Mouse (Mus musculus): ENCODE data around the gene Dck. TPM values are rescaled to one million over a fixed set of nuclear protein-coding genes. Genes with fewer than 3 reads are reported as not detected.
A peak's percentile ranks its signal among the peaks of the same experiment; 100 is the strongest.

The Dck gene
- polyA plus RNA-seq, 1 experiment from 2014 or later = 43.6 TPM

GRCm38 (mm10) chr5:88768201-88768600, 3.4 kb downstream of the Dck start:
- ATAC-seq = no peak
- Histone ChIP-seq H3K9me3 (replicated peaks; ENCODE audit: control insufficient read depth, low read length, poor library complexity, severe bottlenecking) (no peaks in the 10 kb centered on the region), H3K4me1 (ENCODE audit: control insufficient read depth, insufficient read depth, low read length) (peaks cover 22% of the 10 kb centered on the region), H3K4me2 (ENCODE audit: low read length) (no peak overlapping the region), H3K9ac (ENCODE audit: low read depth, low read length) (no peak overlapping the region), H3K4me3 (ENCODE audit: low read depth, low read length) (no peak overlapping the region), H3K36me3 (ENCODE audit: control insufficient read depth, insufficient read depth, low read length) (peaks cover 9% of the 10 kb centered on the region), H3K27ac (ENCODE audit: low read length) (no peak overlapping the region), H3K27me3 (ENCODE audit: control insufficient read depth, insufficient read depth, low read depth, low read length) (no peaks in the 10 kb centered on the region)
- WGBS = 92% methylated on average over 6 of the region's 6 CpGs

GRCm38 (mm10) chr5:88782072-88782765, 17.4 kb downstream of the Dck start:
- no peak overlapping the region for H3K27ac ChIP-seq (ENCODE audit: low read length)
- H3K27me3 ChIP-seq (ENCODE audit: control insufficient read depth, insufficient read depth, low read depth, low read length) = no peaks in the 10 kb centered on the region
- no peak for ATAC-seq
- H3K4me3 ChIP-seq (ENCODE audit: low read depth, low read length) = no peak overlapping the region
- WGBS = 86% methylated on average over 7 of the region's 7 CpGs
- H3K9me3 ChIP-seq (replicated peaks; ENCODE audit: control insufficient read depth, low read length, poor library complexity, severe bottlenecking) = no peaks in the 10 kb centered on the region
- H3K9ac ChIP-seq (ENCODE audit: low read depth, low read length) = no peak overlapping the region
- H3K36me3 ChIP-seq (ENCODE audit: control insufficient read depth, insufficient read depth, low read length) = peaks cover 23% of the 10 kb centered on the region
- H3K4me1 ChIP-seq (ENCODE audit: control insufficient read depth, insufficient read depth, low read length) = no peaks in the 10 kb centered on the region
- H3K4me2 ChIP-seq (ENCODE audit: low read length) = no peak overlapping the region

- H3K4me2 ChIP-seq (ENCODE audit: low read length) = no peak overlapping the region
- no peaks in the 10 kb centered on the region for H3K4me1 ChIP-seq (ENCODE audit: control insufficient read depth, insufficient read depth, low read length)
- 81% methylated on average over 1 of the region's 1 CpGs for whole genome bisulfite sequencing
- H3K36me3 ChIP-seq (ENCODE audit: control insufficient read depth, insufficient read depth, low read length) = peaks cover 23% of the 10 kb centered on the region
- no peak for ATAC-seq
- H3K4me3 ChIP-seq (ENCODE audit: low read depth, low read length) = no peak overlapping the region
- no peak overlapping the region for H3K27ac ChIP-seq (ENCODE audit: low read length)
- H3K9ac ChIP-seq (ENCODE audit: low read depth, low read length) = no peak overlapping the region
- H3K9me3 ChIP-seq (replicated peaks; ENCODE audit: control insufficient read depth, low read length, poor library complexity, severe bottlenecking) = no peaks in the 10 kb centered on the region
- no peaks in the 10 kb centered on the region for H3K27me3 ChIP-seq (ENCODE audit: control insufficient read depth, insufficient read depth, low read depth, low read length)
Observed at GRCm38 (mm10) chr5:88785059-88785458, 20.3 kb downstream of the Dck start.

GRCm38 (mm10) chr5:88790675-88791074, 25.9 kb downstream of the Dck start:
- H3K4me1 ChIP-seq (ENCODE audit: control insufficient read depth, insufficient read depth, low read length) = no peaks in the 10 kb centered on the region
- no peak overlapping the region for H3K27ac ChIP-seq (ENCODE audit: low read length)
- H3K9ac ChIP-seq (ENCODE audit: low read depth, low read length) = no peak overlapping the region
- no peaks in the 10 kb centered on the region for H3K27me3 ChIP-seq (ENCODE audit: control insufficient read depth, insufficient read depth, low read depth, low read length)
- no peak overlapping the region for H3K4me3 ChIP-seq (ENCODE audit: low read depth, low read length)
- H3K36me3 ChIP-seq (ENCODE audit: control insufficient read depth, insufficient read depth, low read length) = no peaks in the 10 kb centered on the region
- ATAC-seq = no peak
- H3K4me2 ChIP-seq (ENCODE audit: low read length) = no peak overlapping the region
- 59% methylated on average over 9 of the region's 9 CpGs for WGBS
- H3K9me3 ChIP-seq (replicated peaks; ENCODE audit: control insufficient read depth, low read length, poor library complexity, severe bottlenecking) = no peaks in the 10 kb centered on the region

GRCm38 (mm10) chr5:88791256-88792245, 26.8 kb downstream of the Dck start:
- peak; percentile 66; the same call in 1 of the 2 replicates for ATAC-seq
- Histone ChIP-seq H3K4me2 (ENCODE audit: low read length) (no peak overlapping the region), H3K27me3 (ENCODE audit: control insufficient read depth, insufficient read depth, low read depth, low read length) (no peaks in the 10 kb centered on the region), H3K9me3 (replicated peaks; ENCODE audit: control insufficient read depth, low read length, poor library complexity, severe bottlenecking) (no peaks in the 10 kb centered on the region), H3K36me3 (ENCODE audit: control insufficient read depth, insufficient read depth, low read length) (no peaks in the 10 kb centered on the region), H3K4me1 (ENCODE audit: control insufficient read depth, insufficient read depth, low read length) (no peaks in the 10 kb centered on the region), H3K9ac (ENCODE audit: low read depth, low read length) (no peak overlapping the region), H3K27ac (ENCODE audit: low read length) (no peak overlapping the region), H3K4me3 (ENCODE audit: low read depth, low read length) (no peak overlapping the region)
- 39% methylated on average over 10 of the region's 10 CpGs for WGBS

- H3K4me1 ChIP-seq (ENCODE audit: control insufficient read depth, insufficient read depth, low read length) = no peaks in the 10 kb centered on the region
- no peak overlapping the region for H3K4me2 ChIP-seq (ENCODE audit: low read length)
- no peaks in the 10 kb centered on the region for H3K9me3 ChIP-seq (replicated peaks; ENCODE audit: control insufficient read depth, low read length, poor library complexity, severe bottlenecking)
- no peak overlapping the region for H3K4me3 ChIP-seq (ENCODE audit: low read depth, low read length)
- no peak overlapping the region for H3K27ac ChIP-seq (ENCODE audit: low read length)
- no peaks in the 10 kb centered on the region for H3K36me3 ChIP-seq (ENCODE audit: control insufficient read depth, insufficient read depth, low read length)
- 96% methylated on average over 3 of the region's 3 CpGs for WGBS
- H3K9ac ChIP-seq (ENCODE audit: low read depth, low read length) = no peak overlapping the region
- ATAC-seq = no peak
- no peaks in the 10 kb centered on the region for H3K27me3 ChIP-seq (ENCODE audit: control insufficient read depth, insufficient read depth, low read depth, low read length)
Observed at GRCm38 (mm10) chr5:88793676-88794075, 28.9 kb downstream of the Dck start.

- Histone ChIP-seq H3K4me1 (ENCODE audit: control insufficient read depth, insufficient read depth, low read length) (no peaks in the 10 kb centered on the region), H3K4me2 (ENCODE audit: low read length) (no peak overlapping the region), H3K27me3 (ENCODE audit: control insufficient read depth, insufficient read depth, low read depth, low read length) (no peaks in the 10 kb centered on the region), H3K9me3 (replicated peaks; ENCODE audit: control insufficient read depth, low read length, poor library complexity, severe bottlenecking) (no peaks in the 10 kb centered on the region), H3K9ac (ENCODE audit: low read depth, low read length) (no peak overlapping the region), H3K36me3 (ENCODE audit: control insufficient read depth, insufficient read depth, low read length) (no peaks in the 10 kb centered on the region), H3K27ac (ENCODE audit: low read length) (no peak overlapping the region), H3K4me3 (ENCODE audit: low read depth, low read length) (no peak overlapping the region)
- WGBS = 50% methylated on average over 9 of the region's 9 CpGs
- ATAC-seq = no peak
Observed at GRCm38 (mm10) chr5:88795910-88796584, 31.3 kb downstream of the Dck start.

GRCm38 (mm10) chr5:88796588-88796987, 31.8 kb downstream of the Dck start:
- ATAC-seq = no peak
- Histone ChIP-seq H3K4me2 (ENCODE audit: low read length) (no peak overlapping the region), H3K4me1 (ENCODE audit: control insufficient read depth, insufficient read depth, low read length) (no peaks in the 10 kb centered on the region)

More at GRCm38 (mm10) chr5:88796588-88796987, 31.8 kb downstream of the Dck start:
- H3K4me3 ChIP-seq (ENCODE audit: low read depth, low read length) = no peak overlapping the region
- H3K36me3 ChIP-seq (ENCODE audit: control insufficient read depth, insufficient read depth, low read length) = no peaks in the 10 kb centered on the region
- no peak overlapping the region for H3K9ac ChIP-seq (ENCODE audit: low read depth, low read length)
- 76% methylated on average over 11 of the region's 11 CpGs for WGBS
- no peaks in the 10 kb centered on the region for H3K9me3 ChIP-seq (replicated peaks; ENCODE audit: control insufficient read depth, low read length, poor library complexity, severe bottlenecking)
- no peak overlapping the region for H3K27ac ChIP-seq (ENCODE audit: low read length)
- H3K27me3 ChIP-seq (ENCODE audit: control insufficient read depth, insufficient read depth, low read depth, low read length) = no peaks in the 10 kb centered on the region
